Mouse (Mus musculus): ENCODE results near the gene Zfp93. TPM values are rescaled to one million over a fixed set of nuclear protein-coding genes. Genes with fewer than 3 reads are reported as not detected.
A peak's percentile ranks its signal among the peaks of the same experiment; 100 is the strongest.

The Zfp93 gene
- polyA plus RNA-seq (2015; fragmentation: Nextera tagmentation; extraction: Ambion mirVana), result 9.1 and 10.2 TPM in 2 replicates

GRCm38 (mm10) chr7:24270288-24270672 is at the start of gene Zfp93:
TSS of gene Zfp93 (plus strand) at chr7:24270420.
- Histone ChIP-seq H3K27ac (peak within 1 kb of the TSS; percentile 80), H3K4me1 (peaks cover 5% of the 10 kb centered on the region), H3K27me3 (no peaks in the 10 kb centered on the region), H3K9me3 (no peaks in the 10 kb centered on the region), H3K4me2 (peak within 1 kb of the TSS; percentile 82), H3K4me3 (peak within 1 kb of the TSS; percentile 73), H3K36me3 (peaks cover 23% of the 10 kb centered on the region), H3K9ac (peak within 1 kb of the TSS; percentile 75)
- WGBS, result 0% methylated on average over 12 of the region's 12 CpGs
- peak; percentile 88 for ATAC-seq (ENCODE audit: insufficient number of reproducible peaks, low FRiP score, low TSS enrichment, low read depth)

DNA sequence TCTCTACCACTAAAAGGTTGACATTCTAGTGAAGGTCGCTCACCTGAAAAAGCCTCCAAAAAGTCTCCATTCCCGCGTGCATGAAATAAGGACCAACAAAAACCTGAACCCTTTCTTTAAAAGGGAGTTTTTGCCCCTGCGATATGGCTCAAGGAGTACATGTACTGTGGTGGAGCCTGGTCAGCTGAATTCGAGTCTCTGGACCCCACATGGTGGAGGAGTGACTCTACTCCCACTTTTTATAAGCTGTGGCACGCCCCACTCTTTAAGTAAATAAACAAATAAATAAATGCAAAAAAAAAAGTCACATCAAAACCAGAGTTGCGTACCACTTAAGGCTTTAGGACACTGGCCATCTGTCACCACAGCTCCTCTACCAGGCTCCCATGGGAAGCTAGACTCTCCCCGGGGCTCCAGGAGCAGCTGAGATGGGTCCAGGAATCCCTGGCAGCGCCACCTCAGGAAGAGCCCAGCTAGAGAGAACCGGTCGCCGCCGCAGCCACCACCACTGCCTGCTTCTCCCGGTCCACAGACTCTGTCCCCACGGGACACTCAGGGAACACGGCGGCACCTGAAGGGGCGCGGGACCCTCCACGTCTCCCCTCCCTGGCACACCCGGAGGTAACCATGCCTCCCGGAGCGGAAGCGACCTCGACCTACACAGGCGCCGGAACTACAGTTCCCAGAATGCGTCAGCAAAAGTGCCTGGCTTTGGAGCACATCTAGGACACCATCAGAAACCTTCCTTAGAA is 33.0 kb upstream of the Zfp93 start, which contains the start of gene Zfp109:
Zfp109 (minus strand) TSS at position 521 of the 752 bp plus-strand sequence.
- peaks cover 14% of the 10 kb centered on the region for H3K36me3 ChIP-seq
- peak within 1 kb of the TSS; percentile 77 for H3K4me3 ChIP-seq
- H3K27me3 ChIP-seq, result no peaks in the 10 kb centered on the region
- H3K9ac ChIP-seq, result peak within 1 kb of the TSS; percentile 81
- H3K9me3 ChIP-seq, result no peaks in the 10 kb centered on the region
- no peak within 1 kb of the TSS for H3K27ac ChIP-seq
- peaks cover 9% of the 10 kb centered on the region; the same call in 1 of the 2 replicates for H3K4me1 ChIP-seq
- peak; percentile 64 for ATAC-seq (ENCODE audit: insufficient number of reproducible peaks, low FRiP score, low TSS enrichment, low read depth)
- 5% methylated on average over 28 of the region's 28 CpGs for WGBS
- H3K4me2 ChIP-seq, result peak within 1 kb of the TSS; percentile 64

DNA sequence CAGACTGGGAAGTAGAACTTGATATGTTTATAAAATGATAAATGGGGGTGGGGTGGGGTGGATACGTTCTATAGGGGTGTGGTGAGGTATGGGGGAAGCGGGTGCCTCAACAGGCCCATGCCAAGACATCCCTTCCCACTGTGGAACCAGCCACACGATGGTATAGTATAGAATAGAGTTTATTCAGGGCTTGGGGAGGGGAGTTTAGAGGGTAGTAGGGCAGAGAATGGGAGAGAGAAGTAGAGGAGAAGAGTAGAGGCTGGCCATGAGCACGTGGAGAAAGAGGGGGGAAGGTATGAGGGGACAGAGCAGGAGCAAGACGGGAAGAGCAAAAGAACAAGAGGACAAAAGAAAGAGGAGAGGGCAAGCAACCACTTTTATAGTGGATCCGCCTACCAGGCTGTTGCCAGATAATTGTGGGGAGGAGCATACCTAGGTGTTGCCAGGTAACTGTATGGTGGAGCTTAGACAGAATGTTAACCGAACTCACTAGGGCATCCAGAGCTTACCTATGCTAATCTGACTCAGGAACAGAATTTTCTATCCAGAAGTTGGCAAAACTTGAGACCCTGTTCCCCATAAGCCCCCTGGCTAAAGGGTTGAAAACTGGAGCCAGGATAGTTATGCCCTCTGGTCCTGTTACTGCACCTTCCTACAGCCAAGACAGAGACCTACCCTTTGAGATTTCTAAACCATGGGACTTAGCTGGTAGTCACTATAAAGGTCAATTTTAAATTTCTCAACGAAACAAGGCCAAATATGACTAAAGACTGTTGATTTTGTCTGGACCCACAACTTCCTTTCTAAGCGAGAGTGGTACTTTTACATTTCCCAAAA is 16.2 kb upstream of the Zfp93 start:
- Histone ChIP-seq H3K27ac (no peak overlapping the region), H3K4me3 (peak overlapping the region; percentile 62), H3K9ac (no peak overlapping the region), H3K4me1 (peaks cover 10% of the 10 kb centered on the region), H3K36me3 (0 out of 2 replicates have a peak, but pooled peaks cover 1% of the 10 kb centered on the region), H3K27me3 (no peaks in the 10 kb centered on the region), H3K9me3 (no peaks in the 10 kb centered on the region), H3K4me2 (peak overlapping the region; percentile 57)
- 59% methylated on average over 9 of the region's 9 CpGs for WGBS
- no peak for ATAC-seq (ENCODE audit: insufficient number of reproducible peaks, low FRiP score, low TSS enrichment, low read depth)

GRCm38 (mm10) chr7:24254633-24255474 is 15.4 kb upstream of the Zfp93 start, which contains the start of gene Zfp108:
TSS of gene Zfp108 (plus strand) at chr7:24254794.
- Histone ChIP-seq H3K27me3 (no peaks in the 10 kb centered on the region), H3K36me3 (peaks cover 10% of the 10 kb centered on the region; the same call in 1 of the 2 replicates), H3K4me1 (peaks cover 10% of the 10 kb centered on the region), H3K27ac (peak within 1 kb of the TSS; percentile 50; the same call in 1 of the 2 replicates), H3K9ac (peak within 1 kb of the TSS; percentile 58), H3K4me3 (peak within 1 kb of the TSS; percentile 62), H3K9me3 (no peaks in the 10 kb centered on the region), H3K4me2 (peak within 1 kb of the TSS; percentile 57)
- 17% methylated on average over 21 of the region's 21 CpGs for WGBS
- peak; percentile 86 for ATAC-seq (ENCODE audit: insufficient number of reproducible peaks, low FRiP score, low TSS enrichment, low read depth)

DNA sequence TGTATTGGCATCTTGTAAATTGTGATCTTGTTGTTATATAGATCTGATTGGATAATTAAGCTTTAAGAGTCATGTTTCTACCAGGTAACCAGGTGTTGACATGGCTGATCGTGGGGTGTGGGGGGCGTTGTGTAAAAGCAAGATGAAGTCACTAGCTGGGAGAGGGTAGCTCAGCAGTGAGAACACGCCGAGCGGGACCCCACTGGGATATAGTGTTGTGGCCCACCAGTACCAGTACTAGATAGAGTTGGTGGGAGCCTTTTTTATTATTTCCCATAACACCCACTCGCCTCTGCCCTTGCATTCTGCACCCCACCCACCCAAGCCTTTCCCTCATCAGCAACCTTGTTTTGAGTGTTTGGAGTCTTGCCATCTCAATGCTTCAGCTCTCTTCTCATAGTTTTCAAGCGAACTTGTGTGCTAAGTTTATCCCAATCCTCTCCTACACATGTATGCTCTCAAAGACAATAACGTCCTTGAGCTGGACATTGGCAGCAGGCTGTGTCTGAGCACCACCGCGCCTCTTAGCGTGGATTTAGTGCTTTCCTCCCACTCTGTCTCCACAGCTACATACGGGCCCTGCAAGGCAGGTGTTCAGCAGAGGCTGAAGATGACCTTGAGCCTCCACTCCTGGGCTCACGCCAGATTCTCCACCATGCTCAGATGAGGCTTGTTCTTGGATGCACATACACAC is 10.8 kb upstream of the Zfp93 start:
- H3K9me3 ChIP-seq, result no peaks in the 10 kb centered on the region
- peaks cover 10% of the 10 kb centered on the region for H3K4me1 ChIP-seq
- ATAC-seq (ENCODE audit: insufficient number of reproducible peaks, low FRiP score, low TSS enrichment, low read depth), result no peak
- no peak overlapping the region for H3K4me2 ChIP-seq
- H3K27ac ChIP-seq, result no peak overlapping the region
- 92% methylated on average over 13 of the region's 13 CpGs for WGBS
- H3K9ac ChIP-seq, result no peak overlapping the region
- H3K36me3 ChIP-seq, result peaks cover 30% of the 10 kb centered on the region
- no peaks in the 10 kb centered on the region for H3K27me3 ChIP-seq
- H3K4me3 ChIP-seq, result no peak overlapping the region

DNA sequence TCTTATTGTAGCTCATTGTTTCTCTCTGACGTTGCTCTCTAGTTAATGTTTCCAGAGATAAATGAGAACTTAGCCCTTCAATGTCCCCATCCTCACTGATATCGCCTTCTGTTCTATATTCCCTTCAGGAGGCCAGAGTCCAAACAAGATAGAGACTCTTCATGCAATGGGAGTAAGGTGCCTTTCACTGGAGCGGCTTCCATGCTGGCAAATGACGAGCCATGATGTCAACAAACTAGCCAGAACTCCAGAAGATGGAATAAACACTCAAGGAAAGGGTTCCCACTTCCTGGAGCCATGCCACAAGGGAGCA is 10.3 kb upstream of the Zfp93 start:
- Histone ChIP-seq H3K9ac (no peak overlapping the region), H3K27ac (no peak overlapping the region), H3K9me3 (no peaks in the 10 kb centered on the region), H3K27me3 (no peaks in the 10 kb centered on the region), H3K36me3 (peaks cover 30% of the 10 kb centered on the region), H3K4me2 (no peak overlapping the region), H3K4me1 (peaks cover 10% of the 10 kb centered on the region), H3K4me3 (no peak overlapping the region)
- ATAC-seq (ENCODE audit: insufficient number of reproducible peaks, low FRiP score, low TSS enrichment, low read depth), result no peak
- WGBS, result 92% methylated on average over 4 of the region's 4 CpGs

DNA sequence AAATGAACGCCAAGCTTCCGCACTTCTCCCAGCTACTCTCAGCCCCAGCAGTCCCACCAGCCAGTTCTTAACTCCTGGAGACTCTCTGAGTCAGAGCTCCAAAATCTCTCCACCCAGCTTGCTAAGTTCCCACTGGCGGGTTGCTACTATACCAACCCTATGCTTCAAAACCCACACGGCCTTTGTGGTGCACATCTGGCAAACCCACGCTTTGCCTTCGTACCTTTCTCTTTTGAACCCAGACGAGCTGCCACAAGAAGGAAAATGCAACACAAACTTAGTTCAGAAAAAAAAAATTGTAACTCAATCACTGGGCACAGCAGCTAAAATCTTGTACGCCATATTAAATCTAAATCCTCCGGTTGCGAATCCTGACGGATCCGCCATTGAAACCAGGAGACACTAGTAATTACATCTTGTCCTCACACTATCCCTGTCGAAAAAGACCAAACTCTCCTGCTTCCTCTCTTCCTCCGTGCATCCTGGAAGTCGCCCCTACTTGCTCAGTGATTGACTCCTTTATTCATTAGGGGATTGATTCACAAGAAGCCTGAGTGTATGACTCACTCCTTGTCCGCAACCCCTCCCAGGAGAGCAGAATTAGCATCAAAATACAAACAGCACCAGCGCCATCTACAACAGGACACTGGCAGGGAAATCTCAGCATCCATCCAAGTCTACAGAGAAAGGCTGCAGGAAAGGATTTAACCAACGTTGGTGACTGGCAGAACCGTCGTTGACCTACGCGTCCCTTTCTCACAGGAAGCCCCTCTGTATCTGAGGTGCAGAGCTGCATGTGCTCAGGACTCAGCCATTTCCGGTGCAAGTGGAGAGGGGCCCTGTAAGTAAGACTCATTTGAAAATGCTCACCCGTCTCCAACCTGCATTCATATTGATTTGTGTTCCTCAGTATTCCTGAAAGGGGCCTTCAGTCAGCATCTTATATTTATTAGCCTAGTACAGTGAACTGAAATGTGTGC is 1.8 kb upstream of the Zfp93 start:
- H3K4me2 ChIP-seq, result no peak overlapping the region
- H3K27me3 ChIP-seq, result no peaks in the 10 kb centered on the region
- ATAC-seq (ENCODE audit: insufficient number of reproducible peaks, low FRiP score, low TSS enrichment, low read depth), result no peak
- no peak overlapping the region for H3K9ac ChIP-seq
- no peak overlapping the region for H3K27ac ChIP-seq
- peaks cover 5% of the 10 kb centered on the region for H3K4me1 ChIP-seq
- WGBS, result 77% methylated on average over 24 of the region's 24 CpGs
- H3K36me3 ChIP-seq, result peaks cover 5% of the 10 kb centered on the region
- H3K9me3 ChIP-seq, result no peaks in the 10 kb centered on the region
- no peak overlapping the region for H3K4me3 ChIP-seq

DNA sequence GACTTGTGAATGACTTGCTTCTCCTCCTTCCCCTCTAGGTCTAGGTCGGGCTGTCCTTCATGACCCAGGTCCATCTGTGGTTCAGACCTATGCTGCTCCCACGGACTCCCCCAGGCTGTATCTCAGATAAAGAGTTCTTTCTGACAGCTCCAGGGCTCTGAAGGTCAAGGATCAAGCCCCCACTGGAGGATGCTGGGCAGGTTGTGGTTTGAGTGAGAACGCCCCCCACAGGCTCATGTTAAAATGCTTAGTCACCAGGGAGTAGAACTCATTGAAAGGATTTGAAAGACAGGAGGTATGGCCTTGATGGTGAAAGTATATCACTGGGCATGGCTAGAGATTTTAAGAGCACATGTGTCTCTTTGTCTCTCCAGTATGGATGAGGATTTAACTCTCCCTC is 964 bp upstream of the Zfp93 start:
- Histone ChIP-seq H3K9ac (no peak overlapping the region), H3K27me3 (no peaks in the 10 kb centered on the region), H3K27ac (no peak overlapping the region), H3K4me3 (no peak overlapping the region), H3K9me3 (no peaks in the 10 kb centered on the region), H3K4me2 (no peak overlapping the region), H3K36me3 (peaks cover 13% of the 10 kb centered on the region), H3K4me1 (peaks cover 5% of the 10 kb centered on the region)
- WGBS, result 77% methylated on average over 3 of the region's 3 CpGs
- ATAC-seq (ENCODE audit: insufficient number of reproducible peaks, low FRiP score, low TSS enrichment, low read depth), result no peak

DNA sequence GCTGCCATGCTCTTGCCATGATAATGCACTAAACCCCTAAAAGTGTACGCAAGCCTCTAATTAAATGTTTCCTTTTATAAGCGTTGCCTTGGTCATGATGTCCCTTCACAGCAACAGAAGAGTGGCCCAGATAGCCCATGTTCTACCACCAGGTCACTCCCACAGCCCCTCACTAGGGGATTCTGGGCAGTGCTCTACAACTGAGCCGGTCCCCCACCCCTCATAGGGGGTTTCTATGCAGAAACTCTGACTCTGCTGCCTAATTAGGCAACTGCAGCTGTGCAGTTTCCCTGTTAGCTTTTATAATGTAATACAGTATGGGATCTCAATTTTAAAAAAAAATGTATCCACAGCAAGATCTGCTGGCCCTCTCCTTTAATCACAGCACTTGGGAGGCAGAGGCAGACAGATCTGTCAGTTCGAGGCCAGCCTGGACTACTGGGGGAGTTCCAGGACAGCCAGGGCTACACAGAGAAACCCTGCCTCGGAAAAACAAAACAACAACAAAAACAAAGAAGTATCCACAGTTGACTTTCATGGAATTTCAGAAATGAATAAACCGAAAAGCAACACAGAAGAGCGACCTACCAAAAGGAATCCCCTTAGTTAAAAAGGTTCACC is 443 bp upstream of the Zfp93 start:
- WGBS, result 29% methylated on average over 7 of the region's 7 CpGs
- H3K27ac ChIP-seq, result peak overlapping the region; percentile 80; the same call in 1 of the 2 replicates
- peaks cover 18% of the 10 kb centered on the region for H3K36me3 ChIP-seq
- H3K9me3 ChIP-seq, result no peaks in the 10 kb centered on the region
- peaks cover 5% of the 10 kb centered on the region for H3K4me1 ChIP-seq
- peak overlapping the region; percentile 73 for H3K4me3 ChIP-seq
- ATAC-seq (ENCODE audit: insufficient number of reproducible peaks, low FRiP score, low TSS enrichment, low read depth), result peak; percentile 7; the same call in 1 of the 2 replicates
- peak overlapping the region; percentile 82 for H3K4me2 ChIP-seq
- H3K9ac ChIP-seq, result peak overlapping the region; percentile 75; the same call in 1 of the 2 replicates
- no peaks in the 10 kb centered on the region for H3K27me3 ChIP-seq

DNA sequence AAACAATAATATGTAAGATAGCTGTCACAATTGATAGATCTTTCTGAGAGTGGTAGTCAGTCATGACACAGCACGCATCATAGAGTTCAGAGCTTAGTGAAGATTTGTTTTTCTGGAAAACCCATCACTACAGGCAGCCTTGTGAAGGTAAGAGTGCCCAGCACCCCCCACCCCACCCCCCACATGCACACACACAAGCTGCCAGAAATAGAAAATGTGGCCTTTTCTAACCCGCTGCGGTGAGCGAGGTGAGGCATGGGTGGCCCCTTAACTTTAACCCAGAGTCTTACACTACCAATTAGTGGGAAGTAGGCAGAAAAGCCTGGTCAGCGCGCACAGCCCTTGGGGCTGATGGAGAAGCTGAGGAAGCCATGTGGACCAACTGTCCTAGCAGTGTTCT is 971 bp downstream of the Zfp93 start:
- no peaks in the 10 kb centered on the region for H3K27me3 ChIP-seq
- WGBS, result 97% methylated on average over 6 of the region's 6 CpGs
- no peak overlapping the region for H3K27ac ChIP-seq
- H3K4me1 ChIP-seq, result peaks cover 5% of the 10 kb centered on the region
- H3K9me3 ChIP-seq, result no peaks in the 10 kb centered on the region
- no peak overlapping the region for H3K4me3 ChIP-seq
- peaks cover 25% of the 10 kb centered on the region for H3K36me3 ChIP-seq
- H3K9ac ChIP-seq, result no peak overlapping the region
- H3K4me2 ChIP-seq, result no peak overlapping the region
- no peak for ATAC-seq (ENCODE audit: insufficient number of reproducible peaks, low FRiP score, low TSS enrichment, low read depth)
